Mouse (Mus musculus): Measurements from ENCODE around the gene Tmcc2. TPM values are rescaled to one million over a fixed set of nuclear protein-coding genes. Genes with fewer than 3 reads are reported as not detected.

Tmcc2 gene
- total RNA-seq (2021): 100 to 1,000 TPM; 128 to 133 TPM

DNA sequence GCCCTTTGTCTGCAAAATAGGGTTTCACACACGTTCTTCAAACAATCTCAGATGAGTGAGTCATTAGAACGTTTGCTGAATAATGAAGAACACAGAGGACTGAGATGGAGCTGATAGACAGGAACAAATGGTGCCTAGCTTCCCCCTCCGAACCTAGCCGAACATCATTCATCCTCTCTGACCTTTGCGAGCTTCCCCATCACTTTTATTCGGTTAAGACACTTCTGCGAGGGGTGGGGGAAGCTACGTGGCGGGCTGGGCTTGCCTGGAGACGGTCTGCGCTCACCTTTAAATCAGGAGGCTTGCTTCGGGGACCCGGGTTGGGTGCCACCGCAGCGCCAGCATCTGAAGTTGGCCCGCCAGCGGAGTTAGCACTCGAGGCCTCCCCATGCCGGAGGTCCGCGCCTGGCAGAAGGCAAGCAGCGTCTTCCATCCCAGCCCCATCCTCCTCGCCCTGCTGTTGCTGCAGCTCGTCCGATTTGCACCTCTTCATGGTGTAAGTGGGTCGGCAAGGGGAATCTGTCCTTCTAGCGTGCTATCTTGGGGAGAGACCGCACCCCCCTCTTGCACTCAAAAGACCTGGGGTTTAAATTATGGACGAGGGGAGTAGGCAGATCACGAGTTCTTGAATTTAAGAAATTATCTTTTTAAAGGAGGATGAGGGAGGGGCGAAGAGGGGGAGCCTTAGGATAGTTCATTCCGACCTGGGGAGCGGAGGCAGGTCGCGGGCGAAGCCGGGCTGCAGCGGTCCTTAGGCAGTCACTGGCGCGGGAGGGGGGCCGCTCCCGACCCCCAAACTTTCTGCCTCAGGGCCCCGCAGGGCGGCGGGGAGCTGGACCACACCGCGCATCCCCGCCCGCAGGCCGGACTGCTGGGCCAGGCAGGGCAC, at the start of gene Tmcc2:
Tmcc2 (minus strand) TSS at position 591 of the 889 bp plus-strand sequence.
- peak; percentile 60 for DNase-seq
- intact Hi-C loops (cut with DNase I): no loop called here

DNA sequence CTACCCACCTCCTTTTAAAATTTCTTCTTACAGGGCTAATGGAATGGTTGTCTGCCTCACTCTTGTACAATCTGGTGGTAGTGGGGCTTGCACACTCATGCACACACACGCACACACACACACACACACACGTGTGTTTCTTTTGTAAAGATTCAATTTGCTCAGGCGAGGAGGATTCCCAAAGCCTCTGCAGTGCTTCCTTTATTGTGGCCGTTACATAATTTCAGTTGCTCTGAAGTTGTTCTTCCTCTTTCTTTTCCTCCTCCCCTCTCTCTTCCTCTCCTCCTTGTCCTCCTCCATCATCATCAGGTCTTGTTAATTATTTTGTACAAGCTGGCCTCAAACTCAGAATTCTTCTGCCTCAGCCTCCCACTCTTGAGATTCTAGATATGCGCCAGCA, 46.3 kb upstream of the Tmcc2 start:
- no peak for DNase-seq
- intact Hi-C loops (cut with DNase I): no loop called here

DNA sequence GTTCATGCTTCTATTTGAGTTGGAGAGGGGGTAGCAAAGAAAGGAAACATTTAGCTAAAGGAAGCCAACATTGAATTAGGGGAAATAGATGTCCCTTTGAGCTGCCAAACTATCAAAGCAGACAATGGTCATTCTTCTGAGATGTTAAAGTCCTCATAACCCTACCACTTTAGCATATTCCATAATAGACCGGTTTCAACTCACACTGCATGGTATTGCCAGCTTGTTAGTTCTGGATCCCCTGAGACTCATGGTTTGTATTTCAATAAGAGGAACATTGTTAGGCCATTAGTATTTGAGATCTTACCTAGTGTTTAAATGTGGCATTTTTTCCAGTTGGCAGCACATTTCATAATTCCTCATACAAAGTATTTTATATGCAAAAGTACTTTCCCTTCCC, 45.9 kb upstream of the Tmcc2 start:
- DNase-seq: no peak
- intact Hi-C loops (cut with DNase I): no loop called here

DNA sequence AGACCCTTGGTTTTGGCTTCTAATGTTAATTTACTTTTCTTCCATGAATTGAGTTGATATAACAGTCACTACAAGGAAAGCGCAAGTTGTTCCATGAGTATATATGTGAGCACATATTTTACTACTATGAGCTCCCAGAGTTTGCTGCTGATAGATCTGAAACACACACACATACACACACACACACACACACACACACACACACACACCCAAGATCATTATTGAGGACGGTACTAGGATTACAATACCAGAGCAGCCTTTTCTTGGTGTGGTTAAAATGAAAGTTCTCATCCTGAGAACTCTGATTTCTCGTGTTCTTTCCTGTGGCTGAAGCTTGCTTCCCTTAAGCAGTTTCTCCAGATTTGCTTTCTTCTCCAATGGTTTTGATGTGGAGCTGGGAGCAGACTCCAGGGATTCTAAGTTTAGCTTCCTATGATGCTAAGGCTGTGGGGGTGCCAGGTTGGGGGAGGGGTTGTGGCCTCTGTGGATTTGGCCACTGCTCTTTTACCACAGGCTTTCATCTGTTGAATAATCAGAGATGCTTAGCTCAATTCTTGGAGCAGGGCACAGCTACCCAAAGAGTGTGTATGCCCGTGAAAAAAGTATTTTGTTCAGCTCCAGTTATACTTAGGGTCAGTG, 45.4 kb upstream of the Tmcc2 start:
- DNase-seq: peak; percentile 16
- intact Hi-C loops (cut with DNase I): no loop called here

DNA sequence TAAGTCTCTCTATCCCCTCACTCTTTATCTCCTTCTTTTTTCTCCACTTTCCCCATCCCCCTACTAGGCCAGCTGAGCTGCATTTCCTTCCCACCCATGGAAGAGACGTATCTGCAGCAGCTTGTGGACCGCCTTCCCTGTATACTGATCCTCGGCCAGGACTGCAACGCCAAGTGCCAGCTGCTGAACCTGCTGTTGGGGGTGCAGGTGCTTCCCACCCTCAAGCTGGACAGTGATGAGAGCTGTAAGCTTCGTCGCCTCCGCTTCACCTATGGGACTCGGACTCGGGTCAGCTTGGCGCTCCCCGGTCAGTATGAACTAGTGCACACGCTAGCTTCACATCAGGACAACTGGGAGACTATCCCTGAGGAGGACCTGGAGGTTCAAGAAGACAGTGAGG, 43.0 kb upstream of the Tmcc2 start:
- DNase-seq: peak; percentile 60
- intact Hi-C loops (cut with DNase I): no loop called here

DNA sequence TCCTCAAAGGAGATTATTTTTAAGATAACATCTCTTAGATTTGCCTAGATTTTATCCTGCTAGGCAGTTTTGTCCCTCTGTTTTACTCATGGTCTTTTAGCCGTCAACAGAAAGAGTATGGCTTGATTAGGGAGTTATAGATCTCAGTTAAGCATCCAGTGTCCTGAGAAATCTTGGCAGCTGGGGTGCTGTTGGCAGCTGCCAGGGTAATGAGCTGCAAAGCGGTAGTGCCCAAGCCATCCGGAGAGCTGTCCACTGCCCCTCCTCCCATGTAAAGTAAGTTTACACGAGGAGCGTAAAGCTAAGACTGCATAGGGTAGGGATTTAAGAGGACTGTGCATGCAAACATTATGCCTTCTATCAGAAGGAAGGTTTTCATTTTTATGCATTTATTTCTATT, 42.3 kb upstream of the Tmcc2 start:
- intact Hi-C loops (cut with DNase I): no loop called here
- DNase-seq: peak; percentile 75

DNA sequence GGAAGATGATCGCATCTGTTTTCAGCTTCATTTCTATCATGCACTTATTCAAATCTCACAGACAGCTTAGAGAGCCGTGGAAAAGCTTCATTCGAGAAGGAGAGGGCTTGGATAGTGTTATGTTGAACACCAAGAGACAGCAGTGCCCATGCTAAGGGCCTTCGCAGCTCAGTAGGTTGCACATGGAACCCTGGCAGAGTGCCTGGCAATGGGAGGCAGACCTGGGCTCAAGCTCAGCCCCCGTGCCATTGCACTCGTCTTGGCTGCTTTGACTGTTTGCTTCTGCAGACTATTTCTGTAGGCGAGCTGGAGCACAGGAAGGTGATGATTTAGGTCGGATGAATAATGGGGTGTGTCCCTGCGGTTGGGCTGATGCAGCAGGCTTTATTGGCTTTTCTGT, 40.6 kb upstream of the Tmcc2 start:
- DNase-seq: peak; percentile 93
- intact Hi-C loops (cut with DNase I): no loop called here

DNA sequence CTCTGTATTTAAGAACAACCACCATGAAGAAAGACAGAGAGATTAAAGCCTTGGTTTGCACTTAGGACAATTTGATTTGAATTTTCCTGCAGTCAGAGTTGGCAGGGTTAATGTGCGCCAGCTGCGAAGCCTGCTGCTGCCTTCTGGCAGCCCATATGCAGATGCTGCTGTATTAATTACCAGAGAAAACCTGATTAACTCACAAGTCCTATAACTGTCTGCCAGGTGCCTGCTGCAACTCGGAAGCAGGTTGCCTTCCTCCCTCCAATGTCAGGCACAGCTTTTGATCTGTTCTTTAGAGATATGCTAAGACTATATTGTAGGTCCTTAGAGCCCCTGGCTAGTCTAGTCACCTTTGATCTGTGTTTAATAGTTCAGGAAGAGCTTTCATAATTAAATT, 39.7 kb upstream of the Tmcc2 start:
- peak; percentile 75 for DNase-seq
- intact Hi-C loops (cut with DNase I): no loop called here

DNA sequence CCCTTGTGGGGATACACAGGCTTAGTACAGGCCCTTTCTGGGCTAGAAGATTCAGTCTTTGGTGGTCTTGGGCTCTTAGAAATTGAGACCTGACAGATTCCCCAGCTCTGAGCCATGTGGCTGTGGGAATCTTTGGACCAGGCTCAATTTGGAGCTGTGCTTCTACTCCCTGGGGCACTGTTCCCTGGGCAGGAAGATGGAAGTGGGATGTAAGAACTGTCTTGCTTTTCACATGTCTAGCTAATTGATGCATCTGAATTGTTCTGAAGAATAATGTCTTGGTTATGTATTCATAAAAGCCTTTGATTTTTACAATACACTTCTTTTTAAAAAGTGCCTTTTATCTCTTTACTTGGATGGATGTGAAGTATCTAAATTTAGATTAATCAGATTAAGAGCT, 34.5 kb upstream of the Tmcc2 start:
- intact Hi-C loops (cut with DNase I): no loop called here
- peak; percentile 21 for DNase-seq

DNA sequence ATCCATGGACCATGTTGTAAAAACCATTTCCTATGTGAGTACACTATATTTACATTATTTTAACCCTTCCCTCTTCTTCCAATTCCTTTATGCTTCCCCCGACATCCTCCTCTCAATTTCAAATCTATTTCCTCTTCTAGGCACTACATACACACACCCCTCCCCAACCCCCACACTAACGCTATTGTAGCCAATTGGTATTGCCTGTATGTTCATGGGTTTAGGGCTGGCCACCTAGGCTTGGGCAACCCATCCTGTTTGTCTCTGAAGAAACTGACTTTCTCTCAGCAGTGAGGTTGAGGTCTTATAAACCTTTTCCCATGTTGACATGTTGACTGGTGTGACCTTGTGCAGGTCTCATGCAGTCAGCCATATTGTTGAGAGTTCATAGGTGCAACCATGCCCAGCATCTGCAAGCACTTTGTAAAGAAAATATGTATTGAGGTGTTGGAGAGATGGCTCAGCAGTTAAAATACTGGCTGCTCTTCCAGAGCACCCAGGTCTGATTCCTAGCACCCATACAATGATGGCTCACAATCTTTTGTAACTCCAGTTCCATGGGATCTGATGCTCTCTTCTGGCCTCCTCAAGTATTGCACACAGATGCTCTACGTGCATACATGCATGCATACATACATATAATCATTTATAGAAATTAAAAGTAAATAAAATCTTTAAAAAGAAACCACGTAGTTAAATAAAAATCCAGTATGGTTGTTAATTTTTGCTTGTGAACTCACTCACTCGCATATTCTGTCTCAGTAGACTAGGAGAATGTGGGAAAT, 32.0 kb upstream of the Tmcc2 start:
- intact Hi-C loops (cut with DNase I): no loop called here
- no peak for DNase-seq

DNA sequence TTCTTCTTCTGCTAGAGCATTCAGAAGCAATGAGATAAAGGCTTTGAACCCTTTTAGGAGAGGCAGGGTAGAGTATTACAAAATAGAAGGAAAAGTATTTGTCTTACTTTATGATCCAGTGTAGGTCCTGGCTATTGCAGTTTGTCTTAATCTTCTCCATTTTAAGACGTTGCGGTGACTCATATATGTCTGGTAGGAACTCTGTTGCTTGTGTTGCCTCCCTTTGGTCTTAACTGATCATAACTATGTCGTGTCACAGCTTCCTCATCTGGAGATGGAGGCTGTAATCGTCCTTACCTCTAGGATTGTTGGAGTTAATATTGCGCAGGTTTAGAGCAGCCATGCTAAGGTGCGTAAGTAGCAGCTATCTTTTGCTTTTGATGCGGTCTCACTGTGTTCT, 29.6 kb upstream of the Tmcc2 start:
- no peak for DNase-seq
- intact Hi-C loops (cut with DNase I): no loop called here

DNA sequence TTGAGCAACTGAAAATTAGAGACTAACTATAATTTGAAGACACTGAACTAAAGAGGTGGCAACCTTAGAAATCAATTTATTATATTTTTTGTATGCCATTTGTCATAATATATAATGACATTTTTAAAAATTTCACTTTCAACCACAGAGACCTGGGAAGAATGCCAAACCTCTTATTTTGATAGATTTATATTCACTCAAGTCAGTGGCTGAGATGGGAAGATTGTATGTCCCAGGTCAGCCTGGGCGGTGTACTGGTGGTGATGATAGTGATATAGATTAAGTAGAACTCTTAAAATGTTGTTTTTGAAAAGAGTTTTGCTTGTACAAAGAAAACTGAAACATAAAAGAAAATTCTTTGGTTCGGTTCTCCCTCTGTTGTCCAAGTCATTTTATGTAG, 29.1 kb upstream of the Tmcc2 start:
- intact Hi-C loops (cut with DNase I): no loop called here

DNA sequence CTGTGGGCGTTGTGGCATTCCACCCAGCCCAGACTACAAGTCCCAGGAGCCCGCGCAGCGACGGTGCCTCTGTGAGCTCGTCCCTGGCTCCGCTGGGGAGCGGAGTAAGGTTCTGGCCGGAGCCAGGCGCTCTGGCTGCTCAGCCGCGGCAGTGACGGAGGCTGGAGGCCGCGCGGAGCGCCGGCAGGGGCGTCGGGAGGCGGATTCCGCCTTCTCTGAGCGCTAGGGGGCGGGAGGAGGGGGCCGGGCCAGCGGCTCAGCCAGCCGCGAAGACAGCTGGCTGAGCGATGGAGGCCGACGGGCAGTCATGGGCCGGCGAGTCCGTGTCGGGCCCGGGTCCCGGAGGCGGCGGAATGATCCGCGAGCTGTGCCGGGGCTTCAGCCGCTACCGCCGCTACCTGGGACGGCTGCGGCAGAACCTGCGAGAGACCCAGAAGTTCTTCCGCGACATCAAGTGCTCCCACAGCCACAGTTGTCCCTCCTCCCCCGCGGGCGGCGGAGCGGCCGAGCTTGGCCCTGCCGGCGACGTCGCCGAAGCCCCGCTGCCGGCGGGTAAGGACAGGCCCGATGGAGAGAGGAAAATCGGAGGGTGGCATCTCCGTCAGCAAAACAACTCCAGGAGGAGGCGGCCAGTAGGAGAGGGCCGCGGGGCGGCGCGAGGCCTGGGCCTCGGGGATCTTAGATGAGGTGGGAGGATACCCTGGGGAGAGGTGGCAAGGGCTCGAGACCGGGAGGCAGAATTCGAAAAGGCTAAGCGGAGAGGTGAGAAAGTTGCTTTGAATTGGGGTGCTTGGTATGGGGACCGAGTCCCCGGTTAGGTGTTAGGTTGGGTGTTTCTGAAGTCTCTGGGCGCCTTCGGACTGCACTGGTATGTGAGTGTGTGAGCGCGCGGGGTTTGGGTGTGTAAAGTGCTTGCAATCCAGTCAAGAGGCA, 26.5 kb upstream of the Tmcc2 start, which contains the start of gene Dstyk:
Dstyk (plus strand) TSS at position 237 of the 933 bp plus-strand sequence.
- intact Hi-C loops (cut with DNase I): no loop called here
- DNase-seq: peak; percentile 95

More for the DNA sequence above, 29.1 kb upstream of the Tmcc2 start:
- DNase-seq: no peak

DNA sequence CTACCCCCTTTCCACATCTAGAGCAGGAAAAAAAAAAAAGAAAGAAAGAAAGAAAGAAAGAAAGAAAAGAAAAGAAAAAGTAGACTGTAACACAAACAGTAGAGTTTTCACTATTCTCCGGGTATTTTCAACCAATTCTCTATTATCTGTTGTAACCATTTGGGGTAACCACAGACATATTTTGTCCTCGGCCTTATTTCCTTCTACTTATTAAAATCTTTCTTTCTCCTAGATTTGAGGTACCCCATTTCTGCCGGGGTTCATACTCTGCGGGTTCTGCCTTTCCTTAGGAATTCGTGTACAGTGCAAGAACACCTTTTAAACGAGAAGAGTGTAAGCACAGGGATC, 25.8 kb upstream of the Tmcc2 start:
- no peak for DNase-seq
- intact Hi-C loops (cut with DNase I): no loop called here

DNA sequence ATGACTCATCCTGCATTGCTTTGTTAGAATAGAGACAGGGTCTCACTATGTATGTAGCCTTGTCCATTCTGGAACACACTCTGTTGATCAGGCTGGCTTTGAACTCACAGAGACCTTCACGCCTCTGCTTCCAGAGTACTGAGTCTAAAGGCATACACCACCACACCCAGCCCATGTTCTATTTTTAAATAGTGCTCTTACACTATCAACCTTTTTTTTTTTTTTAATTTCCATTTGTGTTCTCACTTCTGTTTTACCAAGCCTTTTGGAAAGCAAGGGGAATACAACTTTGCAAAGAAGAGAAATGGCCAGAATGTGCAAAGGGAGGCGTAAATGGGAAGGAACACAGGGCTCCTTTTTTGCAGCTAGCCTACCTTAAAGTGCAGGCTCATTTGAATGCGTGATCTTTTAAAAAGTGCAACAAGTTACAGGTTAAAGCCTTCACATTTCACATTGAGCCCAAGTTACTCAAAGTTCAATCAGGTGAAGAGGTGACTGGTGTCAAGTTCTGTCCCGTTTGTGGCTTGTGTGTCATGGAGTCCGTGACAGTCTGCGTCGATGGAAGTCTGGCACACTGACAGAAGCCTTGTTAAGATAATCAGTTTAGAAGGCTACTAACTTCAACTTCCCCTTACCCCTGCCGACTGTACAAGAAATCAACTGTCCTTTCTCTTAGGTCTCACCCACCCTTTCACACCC, 25.3 kb upstream of the Tmcc2 start:
- intact Hi-C loops (cut with DNase I): no loop called here

DNA sequence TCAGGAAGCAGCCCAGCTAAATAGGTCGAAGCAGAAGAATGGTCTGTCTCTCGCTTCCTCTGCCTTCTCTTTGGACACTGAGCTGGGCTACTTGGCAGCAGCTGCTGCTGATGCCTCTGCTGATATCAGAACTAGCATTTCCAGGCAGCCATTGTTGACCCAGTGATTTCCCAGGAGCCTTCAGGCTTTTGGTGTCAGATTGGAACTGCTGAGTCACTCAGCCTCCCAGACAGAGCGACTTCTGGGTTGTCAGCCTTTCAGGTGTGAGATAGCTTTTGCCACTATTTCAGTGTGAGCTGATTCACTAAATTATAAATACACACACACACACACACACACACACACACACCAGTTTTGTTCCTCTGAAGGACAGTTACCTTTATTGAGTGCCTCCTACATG, 19.6 kb upstream of the Tmcc2 start:
- DNase-seq: no peak
- intact Hi-C loops (cut with DNase I): no loop called here

More for the DNA sequence above, 25.3 kb upstream of the Tmcc2 start:
- no peak for DNase-seq

DNA sequence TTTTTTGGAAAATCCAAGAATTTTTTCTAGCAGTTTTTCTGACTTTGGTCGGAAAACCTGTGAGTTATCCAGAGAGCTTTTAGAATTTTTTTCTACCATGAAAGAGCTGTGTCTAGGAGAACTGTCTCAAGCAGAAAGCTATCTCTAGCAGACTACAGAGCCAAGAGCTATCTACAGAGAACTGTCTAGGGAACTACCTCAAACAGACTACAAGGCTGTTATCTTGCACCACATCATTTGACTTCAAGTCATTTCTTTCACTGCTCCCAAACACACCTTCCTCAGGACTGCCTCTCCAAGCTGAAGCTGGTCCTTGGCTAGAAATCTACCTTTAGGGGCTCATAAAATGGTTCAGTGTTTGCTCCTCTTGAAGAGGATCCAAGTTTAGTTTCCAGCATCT, 10.8 kb upstream of the Tmcc2 start:
- intact Hi-C loops (cut with DNase I): no loop called here
- DNase-seq: no peak

DNA sequence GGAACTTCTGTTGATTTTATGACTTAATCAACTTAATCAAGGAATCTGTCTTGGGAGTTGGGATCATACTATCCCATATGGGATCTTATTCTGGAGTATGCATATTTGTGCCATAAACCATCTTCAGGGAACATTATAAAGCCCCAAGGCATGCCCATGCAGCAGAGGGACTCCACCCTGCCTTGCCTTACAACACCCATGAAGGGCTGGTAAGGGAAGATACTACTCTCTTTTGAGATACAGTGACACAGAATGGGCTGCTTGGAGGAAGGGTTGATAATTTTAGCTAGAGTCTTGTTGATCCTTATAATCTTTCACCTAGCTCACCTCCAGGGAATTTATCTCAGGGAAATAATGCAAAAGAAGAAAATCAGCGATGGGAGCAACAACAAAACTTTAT, 9.5 kb upstream of the Tmcc2 start:
- intact Hi-C loops (cut with DNase I): no loop called here
- DNase-seq: no peak

DNA sequence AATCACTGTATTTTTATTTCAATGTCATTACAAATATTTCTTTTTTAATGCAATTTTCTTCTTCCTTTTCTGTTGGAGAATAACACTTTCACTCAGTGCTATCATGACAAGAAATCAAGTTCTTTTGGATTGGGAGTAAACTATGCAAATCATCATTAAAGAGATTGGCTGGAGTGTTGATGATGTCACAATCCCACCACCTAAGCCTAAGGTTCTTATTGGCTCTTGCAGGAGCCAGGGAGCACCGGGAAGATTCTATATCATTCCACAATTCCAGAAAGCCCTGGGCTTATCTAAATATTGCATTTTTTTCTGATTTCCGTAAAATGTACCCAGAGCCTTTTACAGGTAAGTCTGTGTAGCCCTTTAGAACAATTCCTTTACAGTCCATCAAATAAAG, 5.6 kb upstream of the Tmcc2 start:
- intact Hi-C loops (cut with DNase I): no loop called here

DNA sequence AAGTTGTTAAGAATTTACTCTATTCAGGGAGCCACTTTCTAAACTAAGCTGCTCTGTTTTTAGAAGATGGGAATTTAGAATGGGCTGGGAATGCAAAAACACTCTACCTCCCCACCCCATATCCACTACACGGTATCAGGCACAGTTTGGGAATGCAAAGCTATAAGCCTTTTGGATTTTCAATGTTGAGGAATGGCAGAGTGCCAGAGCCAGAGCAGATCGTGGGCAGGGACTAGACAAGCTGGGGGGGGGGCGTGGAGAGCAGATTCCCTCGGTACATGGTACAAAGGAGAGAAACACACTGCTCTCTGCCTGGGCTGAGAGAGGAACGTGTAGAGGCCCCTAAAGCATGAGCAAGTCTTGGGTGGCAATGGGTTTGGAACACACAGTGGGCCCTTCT, 1.8 kb upstream of the Tmcc2 start:
- intact Hi-C loops (cut with DNase I): no loop called here
- DNase-seq: no peak

More for the DNA sequence above, 5.6 kb upstream of the Tmcc2 start:
- no peak for DNase-seq
